Mouse (Mus musculus): ENCODE data around the gene Ppp4r4. TPM values are rescaled to one million over a fixed set of nuclear protein-coding genes. Genes with fewer than 3 reads are reported as not detected.

Gene Ppp4r4
- polyA plus RNA-seq, 1 experiment from 2014 or later: 1.8 TPM

DNA sequence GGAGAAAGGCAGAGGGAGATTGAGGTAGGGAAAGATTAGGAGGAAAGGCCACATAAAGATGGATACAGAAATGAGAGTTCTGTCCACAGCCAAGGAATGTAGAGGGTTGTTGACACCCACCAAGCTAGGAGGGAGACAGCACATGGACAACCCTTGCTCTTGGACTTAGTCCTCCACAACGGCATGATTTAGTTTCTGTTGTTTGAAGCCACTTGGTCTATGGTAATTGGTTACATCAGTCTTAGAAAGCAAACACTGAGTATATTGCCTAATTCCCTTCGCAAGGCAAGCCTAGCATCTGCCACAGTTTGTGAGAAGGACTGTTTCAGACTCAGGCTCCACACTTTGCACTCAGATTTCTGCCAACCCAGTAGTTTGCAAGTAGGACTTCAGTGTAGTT lies 103.8 kb downstream of the Ppp4r4 start:
- Histone ChIP-seq H3K27me3 (ENCODE audit: insufficient read depth, low read length) (no peaks in the 10 kb centered on the region), H3K4me1 (replicated peaks; ENCODE audit: insufficient read depth, low read length) (no peaks in the 10 kb centered on the region), H3K36me3 (ENCODE audit: insufficient read depth, low read length) (no peaks in the 10 kb centered on the region), H3K27ac (no peak overlapping the region), H3K9ac (ENCODE audit: low read depth, low read length) (no peak overlapping the region), H3K9me3 (replicated peaks; ENCODE audit: low read length) (no peaks in the 10 kb centered on the region), H3K4me2 (ENCODE audit: low read length) (no peak overlapping the region), H3K4me3 (replicated peaks; ENCODE audit: low read depth, low read length) (no peak overlapping the region)
- WGBS: 76% methylated on average over 2 of the region's 2 CpGs
- ATAC-seq (replicated peaks; ENCODE audit: low FRiP score, low read depth) (no peak), DNase-seq (ENCODE audit: low spot score) (no peak)
- no peak for TF ChIP-seq CTCF (IDR thresholded peaks at IDR 0.05; ENCODE audit: low read depth)

DNA sequence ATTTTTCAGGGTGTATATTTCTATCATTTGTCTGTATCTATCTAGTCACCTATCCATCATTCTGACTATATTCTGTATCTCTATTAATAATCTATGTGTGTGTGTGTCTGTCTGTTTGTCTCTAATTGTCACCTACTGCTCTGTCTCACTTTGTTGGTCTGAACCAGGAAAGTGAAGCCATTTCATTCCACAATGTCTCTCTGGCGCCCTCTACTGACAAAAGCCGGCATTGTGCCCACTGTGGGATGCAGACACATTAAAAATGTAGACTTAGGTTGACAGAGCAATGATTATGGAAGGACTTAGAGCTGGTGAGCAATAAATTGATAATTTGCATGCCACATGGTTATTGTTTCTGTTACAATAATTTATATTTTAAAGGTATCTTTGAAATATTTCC lies 111.3 kb downstream of the Ppp4r4 start:
- Histone ChIP-seq H3K27me3 (ENCODE audit: insufficient read depth, low read length) (no peaks in the 10 kb centered on the region), H3K9me3 (replicated peaks; ENCODE audit: low read length) (no peaks in the 10 kb centered on the region), H3K27ac (no peak overlapping the region), H3K9ac (ENCODE audit: low read depth, low read length) (no peak overlapping the region), H3K4me2 (ENCODE audit: low read length) (no peak overlapping the region), H3K4me3 (replicated peaks; ENCODE audit: low read depth, low read length) (no peak overlapping the region), H3K4me1 (replicated peaks; ENCODE audit: insufficient read depth, low read length) (no peaks in the 10 kb centered on the region), H3K36me3 (ENCODE audit: insufficient read depth, low read length) (no peaks in the 10 kb centered on the region)
- peak; percentile 66 for DNase-seq (ENCODE audit: low spot score)
- peak; percentile 94 for TF ChIP-seq CTCF (IDR thresholded peaks at IDR 0.05; ENCODE audit: low read depth)
- WGBS: 0% methylated on average over 2 of the region's 2 CpGs
- ATAC-seq (replicated peaks; ENCODE audit: low FRiP score, low read depth): no peak

DNA sequence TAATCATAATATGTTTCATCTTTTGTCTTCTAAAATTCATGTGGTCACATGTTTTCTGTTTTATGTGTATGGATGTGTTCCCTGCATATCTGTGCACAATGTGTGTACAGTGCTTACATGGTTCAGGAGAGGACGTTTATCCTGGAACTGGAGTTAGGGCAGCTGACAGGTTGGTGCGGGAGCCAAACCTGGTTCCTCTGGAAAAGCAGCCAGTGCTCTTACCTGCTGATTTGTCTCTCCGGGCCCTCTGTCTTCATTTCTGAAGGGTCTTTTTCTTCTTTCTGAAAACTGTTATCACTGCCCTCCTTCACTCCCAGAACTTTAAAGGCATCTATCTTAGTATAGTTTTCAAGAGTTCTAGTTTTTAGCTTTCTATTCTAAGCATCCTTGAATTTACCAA lies 111.7 kb downstream of the Ppp4r4 start:
- Histone ChIP-seq H3K36me3 (ENCODE audit: insufficient read depth, low read length) (no peaks in the 10 kb centered on the region), H3K27me3 (ENCODE audit: insufficient read depth, low read length) (no peaks in the 10 kb centered on the region), H3K27ac (no peak overlapping the region), H3K9me3 (replicated peaks; ENCODE audit: low read length) (no peaks in the 10 kb centered on the region), H3K4me3 (replicated peaks; ENCODE audit: low read depth, low read length) (no peak overlapping the region), H3K4me2 (ENCODE audit: low read length) (no peak overlapping the region), H3K9ac (ENCODE audit: low read depth, low read length) (no peak overlapping the region), H3K4me1 (replicated peaks; ENCODE audit: insufficient read depth, low read length) (no peaks in the 10 kb centered on the region)
- ATAC-seq (replicated peaks; ENCODE audit: low FRiP score, low read depth): no peak
- no peak for DNase-seq (ENCODE audit: low spot score)
- 83% methylated on average over 3 of the region's 3 CpGs for WGBS
- TF ChIP-seq CTCF (IDR thresholded peaks at IDR 0.05; ENCODE audit: low read depth): no peak

DNA sequence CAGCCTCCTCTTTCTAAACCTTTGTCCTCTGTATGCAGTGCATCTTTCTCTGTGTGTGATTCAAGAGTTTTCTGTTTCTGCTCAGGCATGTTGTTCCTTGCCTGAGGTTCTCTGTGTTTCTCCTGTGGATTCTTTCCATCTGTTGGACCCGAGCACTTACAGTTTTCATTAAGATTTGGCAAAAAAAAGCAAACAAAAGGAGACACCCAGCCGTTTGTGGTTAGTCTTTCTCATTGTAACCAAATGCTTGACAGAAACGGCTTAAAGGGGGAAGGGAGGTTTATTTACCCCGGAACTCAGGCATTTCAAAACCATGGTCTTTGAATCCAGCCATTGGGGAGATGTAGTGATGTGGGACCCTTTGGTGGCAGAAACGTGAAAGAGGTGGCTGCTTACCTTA lies 112.5 kb downstream of the Ppp4r4 start:
- DNase-seq (ENCODE audit: low spot score): no peak
- Histone ChIP-seq H3K36me3 (ENCODE audit: insufficient read depth, low read length) (no peaks in the 10 kb centered on the region), H3K4me2 (ENCODE audit: low read length) (no peak overlapping the region), H3K4me3 (replicated peaks; ENCODE audit: low read depth, low read length) (no peak overlapping the region), H3K27me3 (ENCODE audit: insufficient read depth, low read length) (no peaks in the 10 kb centered on the region), H3K27ac (no peak overlapping the region), H3K4me1 (replicated peaks; ENCODE audit: insufficient read depth, low read length) (no peaks in the 10 kb centered on the region), H3K9ac (ENCODE audit: low read depth, low read length) (no peak overlapping the region), H3K9me3 (replicated peaks; ENCODE audit: low read length) (no peaks in the 10 kb centered on the region)
- no peak for TF ChIP-seq CTCF (IDR thresholded peaks at IDR 0.05; ENCODE audit: low read depth)
- no peak for ATAC-seq (replicated peaks; ENCODE audit: low FRiP score, low read depth)
- WGBS: 23% methylated on average over 5 of the region's 5 CpGs

DNA sequence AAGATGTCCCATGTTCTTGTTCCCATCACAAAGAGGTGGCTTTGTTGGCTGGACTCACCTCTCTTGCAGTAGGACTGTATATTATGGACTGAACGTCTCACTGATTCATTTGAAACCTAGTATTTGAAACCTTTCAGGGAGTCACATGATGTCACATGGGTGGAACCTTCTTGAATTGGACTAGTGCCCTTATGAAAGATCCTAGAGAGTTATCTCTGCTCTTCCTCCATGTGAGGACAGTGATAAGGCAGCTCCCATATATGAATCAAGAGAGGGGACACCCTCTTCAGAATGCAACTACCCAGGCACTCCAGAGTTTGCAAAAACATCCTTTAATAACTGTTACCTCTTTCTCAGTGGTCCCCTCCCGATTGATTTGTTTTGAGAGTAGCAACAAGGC lies 114.2 kb downstream of the Ppp4r4 start:
- Histone ChIP-seq H3K9me3 (replicated peaks; ENCODE audit: low read length) (no peaks in the 10 kb centered on the region), H3K9ac (ENCODE audit: low read depth, low read length) (no peak overlapping the region), H3K27ac (no peak overlapping the region), H3K4me3 (replicated peaks; ENCODE audit: low read depth, low read length) (no peak overlapping the region), H3K4me1 (replicated peaks; ENCODE audit: insufficient read depth, low read length) (no peaks in the 10 kb centered on the region), H3K4me2 (ENCODE audit: low read length) (no peak overlapping the region), H3K27me3 (ENCODE audit: insufficient read depth, low read length) (no peaks in the 10 kb centered on the region), H3K36me3 (ENCODE audit: insufficient read depth, low read length) (no peaks in the 10 kb centered on the region)
- DNase-seq (ENCODE audit: low spot score) (no peak), ATAC-seq (replicated peaks; ENCODE audit: low FRiP score, low read depth) (no peak)
- 79% methylated on average over 2 of the region's 2 CpGs for WGBS
- no peak for TF ChIP-seq CTCF (IDR thresholded peaks at IDR 0.05; ENCODE audit: low read depth)

DNA sequence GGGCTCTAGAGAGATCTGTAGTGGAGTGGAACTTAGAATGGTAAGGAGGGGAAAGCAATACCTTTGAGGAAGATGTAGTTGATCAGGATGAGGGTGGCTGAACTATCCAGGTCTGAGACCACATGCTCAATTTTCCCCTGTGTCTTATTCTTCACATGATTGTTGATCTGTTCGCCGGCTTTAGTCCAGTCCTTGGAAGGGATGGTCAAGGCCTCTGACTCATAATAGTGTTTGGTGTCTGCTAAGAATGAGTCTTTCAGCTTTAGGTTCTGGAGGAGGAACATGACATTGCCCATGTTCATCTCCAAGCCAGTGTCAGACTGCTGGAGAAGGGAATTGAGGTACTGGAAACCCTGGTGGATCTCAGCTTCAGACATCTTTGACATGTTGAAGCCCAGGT lies 121.8 kb downstream of the Ppp4r4 start:
- Histone ChIP-seq H3K9ac (ENCODE audit: low read depth, low read length) (no peak overlapping the region), H3K4me3 (replicated peaks; ENCODE audit: low read depth, low read length) (no peak overlapping the region), H3K9me3 (replicated peaks; ENCODE audit: low read length) (no peaks in the 10 kb centered on the region), H3K4me1 (replicated peaks; ENCODE audit: insufficient read depth, low read length) (no peaks in the 10 kb centered on the region), H3K36me3 (ENCODE audit: insufficient read depth, low read length) (no peaks in the 10 kb centered on the region), H3K4me2 (ENCODE audit: low read length) (no peak overlapping the region), H3K27me3 (ENCODE audit: insufficient read depth, low read length) (no peaks in the 10 kb centered on the region), H3K27ac (no peak overlapping the region)
- no peak for DNase-seq (ENCODE audit: low spot score)
- no peak for ATAC-seq (replicated peaks; ENCODE audit: low FRiP score, low read depth)
- 96% methylated on average over 2 of the region's 2 CpGs for WGBS
- TF ChIP-seq CTCF (IDR thresholded peaks at IDR 0.05; ENCODE audit: low read depth): no peak

Measured in kidney, postnatal 0 days (tissue).